Mouse (Mus musculus) lung, postnatal 0 days (tissue): Measurements from ENCODE around the gene Ints11.

ENCODE experiments used
- CTCF ChIP-seq: IDR thresholded peaks from 2 replicates; pipeline ENCODE4 v1.5.1; 2016; ENCODE audit warnings: antibody characterized with exemption, mild to moderate bottlenecking
- EP300 ChIP-seq: IDR thresholded peaks from 2 replicates; pipeline ENCODE4 v1.6.1; 2016; ENCODE audit warnings: antibody characterized with exemption, mild to moderate bottlenecking, control low read depth

- TF ChIP-seq EP300 (no peak), CTCF (no peak)
These were observed 17.0 kb downstream of the Ints11 start for GRCm38 (mm10) chr4:155886330-155886729.
